Mouse (Mus musculus) kidney, postnatal 36 days (tissue): ENCODE measurements around the gene Dusp1.
A peak's percentile ranks its signal among the peaks of the same experiment; 100 is the strongest.

Source experiments
- DNase-seq, 2 experiments: peaks; one replicate each; pipeline ENCODE4 v3.0.0; 2021 to 2022; ENCODE audit warnings: mixed read lengths in 2 of 2

Gene Dusp1

DNA sequence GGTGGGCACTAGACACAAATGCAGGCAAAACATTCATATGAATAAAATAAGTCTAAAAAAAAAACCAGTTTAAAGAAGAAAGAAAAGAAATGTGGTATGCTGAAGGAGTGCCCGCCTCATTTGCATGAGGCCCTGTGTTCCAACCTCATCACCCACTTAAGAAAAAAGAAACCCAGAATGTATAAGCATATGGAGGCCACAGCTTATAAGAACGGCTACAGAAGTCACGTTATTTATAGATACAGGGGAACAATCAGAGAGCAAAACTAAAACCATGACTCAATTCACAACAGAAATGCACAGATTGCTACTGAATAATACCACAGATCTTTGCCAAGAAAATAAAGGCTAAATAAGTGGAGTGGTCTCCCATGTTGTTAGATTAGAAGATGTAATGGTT is 43.6 kb downstream of the Dusp1 start:
- DNase-seq: no peak

GRCm38 (mm10) chr17:26515675-26516074 is 46.3 kb downstream of the Dusp1 start:
- no peak for DNase-seq

- no peak for DNase-seq
These were observed 47.3 kb downstream of the Dusp1 start for GRCm38 (mm10) chr17:26514581-26515030.

DNA sequence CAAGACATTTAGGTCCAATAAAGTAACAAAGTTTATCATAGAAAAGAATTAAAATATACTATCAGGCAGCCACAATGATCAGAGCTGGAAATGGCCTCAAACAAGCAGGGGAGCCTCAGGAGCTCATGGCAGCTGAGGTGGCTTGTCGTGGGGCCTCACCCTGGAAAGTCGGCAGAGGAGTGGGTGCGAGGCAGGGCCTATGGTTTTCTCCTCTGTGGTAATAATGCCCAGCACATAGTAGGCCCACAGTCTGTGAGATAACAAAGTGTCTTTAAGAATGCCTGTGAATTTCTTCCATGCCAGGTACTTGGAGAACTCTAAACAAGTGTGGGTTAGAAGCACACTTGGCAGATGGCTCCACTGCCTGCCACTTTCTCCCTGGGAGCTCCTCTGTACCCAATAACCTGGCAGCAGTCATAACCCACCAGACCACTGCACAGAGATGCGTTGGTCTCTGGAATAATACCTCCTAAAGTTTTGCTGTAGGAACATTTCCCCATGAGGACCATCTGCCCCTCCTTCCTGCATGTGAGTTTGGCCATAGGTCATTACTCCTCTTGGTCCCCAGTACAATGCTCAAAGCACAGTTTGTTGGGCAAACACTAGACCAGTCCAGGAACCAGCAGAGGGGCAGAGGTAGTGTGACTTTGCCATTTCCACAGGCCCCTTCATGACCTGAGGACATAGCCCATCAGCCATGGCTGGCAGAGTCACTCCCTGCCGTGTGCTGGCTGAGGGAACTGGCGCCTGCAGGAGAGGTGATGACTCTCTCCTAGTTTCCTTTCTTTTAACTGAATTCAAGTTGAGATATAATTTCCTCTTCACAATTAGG is 48.3 kb downstream of the Dusp1 start:
- DNase-seq: no peak

DNA sequence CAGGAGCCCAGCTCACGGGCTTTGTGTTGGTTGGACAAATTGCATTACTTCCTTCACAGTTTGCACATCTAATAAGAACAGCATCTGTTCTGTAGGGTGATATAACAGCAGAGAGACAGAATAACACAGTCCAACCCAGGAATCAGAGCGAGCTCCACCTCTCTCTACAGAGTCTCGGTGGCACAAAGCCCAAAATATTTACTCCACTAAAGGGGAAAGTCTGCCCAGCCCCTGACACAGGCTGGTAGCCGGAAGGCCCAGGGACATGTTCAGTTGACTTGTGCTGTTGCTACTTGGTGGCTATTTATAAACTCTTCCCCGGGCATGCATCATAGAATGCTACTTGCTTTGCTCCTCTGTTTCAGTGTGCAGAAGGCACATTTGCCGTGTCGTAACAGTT is 49.0 kb downstream of the Dusp1 start:
- DNase-seq: no peak

GRCm38 (mm10) chr17:26511816-26512774 is 49.8 kb downstream of the Dusp1 start:
- peak; percentile 53 to 55 for DNase-seq

DNA sequence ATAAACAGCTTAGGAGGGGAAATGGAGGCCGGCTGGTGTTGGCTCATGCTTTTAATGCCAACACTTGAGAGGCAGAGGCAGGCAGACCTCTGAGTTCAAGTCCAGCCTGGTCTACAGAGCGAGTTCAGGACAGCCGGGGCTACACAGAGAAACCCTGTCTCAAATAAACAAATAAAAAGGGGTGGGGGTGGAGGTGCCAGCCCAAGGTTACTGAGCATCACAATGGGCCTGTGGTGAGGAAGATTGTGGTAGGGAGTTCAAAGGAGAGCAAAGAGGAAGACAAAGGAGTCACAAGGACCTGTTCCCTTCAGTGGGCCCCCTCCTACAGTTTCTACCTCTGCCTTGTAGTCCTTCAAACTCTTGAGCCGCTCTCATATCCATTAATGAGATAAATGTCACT is 50.7 kb downstream of the Dusp1 start:
- DNase-seq: no peak

DNA sequence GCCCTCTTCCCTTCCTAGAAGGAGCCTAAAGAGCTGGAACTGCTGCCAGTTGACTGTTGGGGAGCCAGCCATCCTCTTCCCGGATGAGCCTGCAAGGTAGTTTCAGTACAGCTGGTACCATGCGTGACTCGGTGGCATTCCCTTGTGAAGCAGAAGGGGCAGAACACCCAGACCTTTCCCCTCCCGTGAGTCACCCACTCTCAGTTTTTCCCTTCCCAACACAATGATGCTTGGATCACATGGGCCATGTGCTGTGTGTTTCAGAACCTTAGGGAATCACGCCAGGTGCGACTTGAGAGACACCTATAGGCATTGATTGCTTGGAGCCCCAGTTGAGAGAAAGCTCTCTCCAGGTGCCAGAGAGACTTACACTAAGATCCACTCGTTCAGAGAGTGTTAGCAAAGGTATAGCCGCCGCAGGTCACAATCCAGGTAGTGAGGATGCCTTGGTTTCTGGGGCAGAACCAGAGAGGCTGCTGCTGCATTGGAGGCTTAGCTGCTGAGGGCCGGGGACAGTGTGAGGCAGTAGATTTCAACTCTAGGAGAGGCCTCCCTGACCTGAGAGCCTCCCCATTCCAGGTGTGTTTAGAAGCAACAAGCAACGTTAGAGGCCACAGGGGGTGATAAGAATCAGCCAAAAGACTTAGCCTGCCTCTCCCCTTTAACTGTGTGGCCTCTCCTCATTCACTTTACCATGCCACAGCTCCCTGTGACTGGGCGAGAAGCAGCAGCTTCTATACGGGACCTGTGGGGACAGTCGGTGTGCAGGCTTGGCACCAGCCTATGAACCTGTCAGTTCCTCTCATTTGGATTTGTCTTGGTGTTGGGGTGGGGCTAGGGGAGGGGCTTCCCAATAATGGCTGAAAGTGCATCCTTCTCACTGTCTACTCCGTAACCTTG is 51.5 kb downstream of the Dusp1 start:
- DNase-seq: no peak

DNA sequence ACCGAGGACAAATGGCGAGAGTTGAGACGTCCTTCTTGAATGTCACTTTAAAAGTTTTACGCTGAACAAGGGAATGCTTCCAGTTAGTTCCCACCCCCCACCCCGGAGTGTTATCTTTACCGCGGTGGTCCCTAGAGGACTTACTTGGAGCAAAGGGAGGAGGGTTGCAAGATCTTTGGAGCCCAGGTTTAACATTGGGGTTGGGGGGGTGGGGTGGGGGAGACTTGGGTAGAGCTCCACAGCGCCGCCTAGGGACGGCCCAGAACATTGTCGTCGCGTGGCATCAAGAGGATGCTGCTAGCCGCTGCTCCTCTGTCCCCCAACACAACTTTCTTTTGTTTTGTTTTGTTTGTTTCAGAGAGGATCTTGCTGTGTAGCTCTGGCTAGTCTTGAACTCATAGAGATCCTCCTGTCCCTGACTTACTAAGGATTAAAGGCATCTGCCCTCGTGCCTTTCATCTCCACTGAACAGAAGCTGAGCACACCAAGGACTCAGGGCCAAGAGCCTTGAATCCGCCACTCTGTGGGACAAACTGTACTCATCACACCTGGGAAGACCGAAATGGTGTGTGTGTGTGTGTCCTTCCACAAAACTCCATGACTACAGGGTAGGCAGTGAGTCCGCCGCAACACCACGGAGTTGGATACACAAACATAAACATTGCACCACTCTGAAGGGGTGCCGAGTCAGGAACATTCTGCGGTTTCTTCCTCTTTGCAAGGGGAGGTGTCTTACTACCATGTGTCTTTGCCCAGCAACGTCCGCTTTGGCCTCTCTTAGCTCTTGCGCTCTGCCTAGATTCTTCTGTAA is 52.8 kb downstream of the Dusp1 start:
- DNase-seq: peak; percentile 79 to 91

DNA sequence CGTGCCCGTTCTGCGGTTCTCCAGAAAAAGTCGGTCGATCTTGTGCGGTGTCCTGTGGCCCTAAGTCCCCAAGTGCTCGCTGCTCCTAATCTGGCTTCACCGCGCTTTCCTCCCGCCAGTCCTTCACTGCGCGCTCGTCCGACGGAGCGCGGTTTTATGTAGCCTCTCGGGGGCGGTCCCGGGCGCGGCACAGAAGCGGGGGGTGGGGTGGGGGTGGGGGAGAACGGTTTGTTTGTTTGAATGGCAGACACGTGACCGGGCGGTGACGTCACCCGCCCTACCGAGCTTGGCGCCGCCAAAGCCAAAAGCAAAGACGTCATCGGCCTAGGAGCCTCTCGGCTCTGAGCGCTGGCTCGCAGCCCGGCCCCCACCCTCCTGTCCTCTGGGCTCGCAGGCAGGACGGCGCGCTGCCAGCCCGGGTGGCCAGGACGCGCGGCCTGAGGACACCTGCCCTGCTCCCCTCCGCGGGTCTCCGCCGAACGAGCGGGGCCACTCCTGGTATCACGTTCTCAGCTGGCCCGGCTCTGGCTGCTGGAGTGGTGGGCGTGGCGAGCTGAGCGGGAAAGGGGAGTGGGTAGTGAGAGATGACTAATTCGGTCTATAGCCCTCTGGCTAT is 53.5 kb downstream of the Dusp1 start:
- peak; percentile 99 for DNase-seq

- peak; percentile 80 to 90 for DNase-seq
These were observed 54.0 kb downstream of the Dusp1 start for GRCm38 (mm10) chr17:26507966-26508344.

GRCm38 (mm10) chr17:26506997-26507871 is 54.7 kb downstream of the Dusp1 start:
- DNase-seq: peak; percentile 43 to 53

DNA sequence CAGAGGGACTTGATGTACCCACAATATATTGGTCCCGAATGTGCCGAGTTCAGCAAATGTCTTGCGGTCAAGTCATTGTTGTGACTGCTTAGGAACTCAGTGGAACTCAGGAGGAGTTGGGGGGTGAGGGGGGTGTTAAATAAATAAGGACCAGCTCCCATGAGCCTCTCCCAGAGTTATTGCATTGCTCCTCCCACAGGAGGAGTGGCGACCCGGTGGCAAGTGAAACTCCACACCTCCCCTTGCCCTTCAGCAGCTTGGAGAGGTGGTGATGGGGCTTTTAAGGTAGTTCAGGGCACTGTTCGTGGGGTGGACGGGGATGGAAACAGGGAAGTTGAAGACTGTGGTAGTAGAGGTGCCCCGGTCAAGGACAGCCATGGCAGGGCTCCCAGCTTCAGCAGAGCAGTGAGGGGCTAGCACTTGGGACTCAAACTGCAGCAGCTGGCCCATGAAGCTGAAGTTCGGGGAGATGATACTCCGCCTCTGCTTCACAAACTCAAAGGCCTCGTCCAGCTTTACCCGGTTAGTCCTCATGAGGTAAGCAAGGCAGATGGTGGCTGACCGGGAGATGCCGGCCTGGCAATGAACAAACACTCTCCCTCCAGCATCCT is 55.8 kb downstream of the Dusp1 start:
- peak; percentile 76 to 77 for DNase-seq

DNA sequence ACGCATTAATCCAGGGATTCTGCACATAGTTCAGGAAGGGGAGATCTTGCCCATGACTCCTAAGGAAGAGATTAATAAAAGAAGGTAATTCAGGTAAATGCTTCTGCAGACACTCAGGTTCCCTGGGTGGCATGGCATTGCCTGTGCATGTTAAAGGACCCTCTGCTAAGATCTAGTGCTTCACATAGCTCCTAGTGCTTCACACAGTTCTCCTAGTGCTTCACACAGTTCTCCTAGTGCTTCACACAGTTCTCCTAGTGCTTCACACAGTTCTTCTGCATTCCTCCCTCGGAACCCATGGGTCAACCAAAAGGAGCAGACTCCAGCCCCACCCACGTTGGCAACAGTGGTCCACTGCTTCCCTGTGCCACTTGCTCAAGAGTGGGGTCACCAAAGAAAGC is 56.7 kb downstream of the Dusp1 start:
- peak; percentile 48 to 53 for DNase-seq

DNA sequence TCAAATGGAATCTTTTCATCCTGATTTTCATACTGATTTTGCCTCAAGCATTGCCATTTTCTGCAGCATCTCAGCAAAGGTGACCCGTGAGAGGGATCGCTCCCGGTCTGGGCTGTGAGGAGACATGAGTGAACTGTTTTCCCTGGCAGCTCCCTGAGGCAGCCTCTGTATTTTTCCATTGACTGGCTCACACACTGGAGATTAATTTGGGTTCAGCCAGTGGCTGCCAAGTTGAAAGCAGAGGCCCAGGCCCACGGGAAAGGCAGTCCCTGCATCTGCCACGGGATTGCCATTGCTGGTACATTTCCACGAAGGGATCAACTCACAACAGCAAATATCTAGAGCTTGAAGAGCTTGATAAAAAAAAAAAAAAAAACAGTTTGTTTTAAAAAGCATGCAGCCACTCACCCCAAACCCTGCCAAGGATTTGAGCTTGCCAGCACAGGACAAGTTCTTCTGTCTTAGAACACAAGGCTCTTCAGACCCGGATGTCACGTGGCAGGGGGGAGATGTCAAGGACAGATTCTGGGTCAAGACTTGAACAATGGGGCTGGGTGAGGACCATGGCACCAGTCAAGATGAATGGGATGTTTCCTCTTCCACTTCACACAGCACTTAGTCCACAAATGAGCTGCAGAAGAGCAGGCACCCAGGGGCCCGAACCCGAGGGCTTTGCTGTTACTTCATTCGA is 57.8 kb downstream of the Dusp1 start:
- DNase-seq: peak; percentile 88 to 95

- peak; percentile 89 to 96 for DNase-seq
These were observed 58.9 kb downstream of the Dusp1 start for GRCm38 (mm10) chr17:26502808-26503671.

DNA sequence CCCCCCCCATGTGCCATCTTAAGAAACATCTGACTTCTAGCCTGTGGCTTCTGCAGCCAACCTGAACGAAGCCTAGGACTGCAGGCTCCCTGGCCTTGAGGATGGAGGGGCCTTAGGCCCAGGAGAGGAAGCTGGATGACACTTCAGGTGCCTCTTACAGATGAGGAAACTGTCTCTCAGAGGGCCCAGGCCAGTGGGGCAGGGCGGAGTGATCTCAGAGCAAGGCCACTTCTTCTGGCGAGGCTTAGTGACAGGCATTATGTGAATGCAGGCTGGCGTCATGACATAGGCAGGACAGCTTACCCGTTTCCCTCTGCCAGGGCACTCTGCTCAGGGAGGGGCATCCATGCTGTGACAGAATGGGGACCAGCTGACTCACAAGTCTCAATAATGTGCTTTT is 60.1 kb downstream of the Dusp1 start:
- peak in 1 of 2 experiments; percentile 13 for DNase-seq

GRCm38 (mm10) chr17:26498626-26499025 is 63.3 kb downstream of the Dusp1 start:
- DNase-seq: no peak
